Mouse (Mus musculus): ENCODE measurements at regions not wholly inside any gene's neighbourhood (a gene's known extent, or its start where the extent isn't known, plus 50 kb on each side); places are given as distances from the start of the nearest gene placed in this dataset.

GRCm38 (mm10) chr10:92555727-92556525 lies 166.3 kb downstream of the Nedd1 start:
- Histone ChIP-seq H3K36me3 (ENCODE audit: control insufficient read depth in 1 of 2, insufficient read depth in 2 of 2, low read length in 2 of 2) (no peaks in the 10 kb centered on the region), H3K9ac (ENCODE audit: control insufficient read depth, low read depth, low read length, poor library complexity, severe bottlenecking) (no peak overlapping the region), H3K79me2 (ENCODE audit: control insufficient read depth, insufficient read depth, low read length, poor library complexity) (no peaks in the 10 kb centered on the region), H3K27me3 (ENCODE audit: control insufficient read depth in 1 of 2, insufficient read depth in 2 of 2, low read length in 2 of 2) (no peaks in the 10 kb centered on the region), H3K9me3 (replicated peaks; ENCODE audit: insufficient read depth, low read length) (no peaks in the 10 kb centered on the region), H3K4me1 (ENCODE audit: control insufficient read depth in 1 of 2, insufficient read depth in 2 of 2, low read length in 2 of 2) (no peaks in the 10 kb centered on the region), H3K27ac (ENCODE audit: control insufficient read depth, low read depth, low read length) (no peak overlapping the region), H3K4me3 (ENCODE audit: control insufficient read depth in 1 of 2, insufficient read depth in 1 of 2, low read depth in 2 of 2, low read length in 2 of 2) (no peak overlapping the region)
- TF ChIP-seq RAD21 (IDR thresholded peaks at IDR 0.05; ENCODE audit: low read depth, low read length) = no peak
- TF ChIP-seq ZNF384 (IDR thresholded peaks at IDR 0.05; ENCODE audit: low read depth, low read length) = no peak
- TF ChIP-seq NELFE (IDR thresholded peaks at IDR 0.05; ENCODE audit: low read depth, low read length) = no peak
- TF ChIP-seq MYC (IDR thresholded peaks at IDR 0.05; ENCODE audit: low read depth, low read length) = no peak
- TF ChIP-seq TBP (IDR thresholded peaks at IDR 0.05; ENCODE audit: low read depth, low read length) = no peak
- no peak for TF ChIP-seq TCF12 (IDR thresholded peaks at IDR 0.05; ENCODE audit: low read depth, low read length)
- TF ChIP-seq CHD1 (IDR thresholded peaks at IDR 0.05; ENCODE audit: low read depth, low read length) = no peak
- no peak for TF ChIP-seq ZMIZ1 (IDR thresholded peaks at IDR 0.05; ENCODE audit: low read depth, low read length)
- TF ChIP-seq RCOR1 (IDR thresholded peaks at IDR 0.05; ENCODE audit: low read depth, low read length) = no peak
- TF ChIP-seq SIN3A (IDR thresholded peaks at IDR 0.05; ENCODE audit: low read length) = no peak
- no peak for DNase-seq (ENCODE audit: low read depth, low spot score)

GRCm38 (mm10) chr10:92553966-92554365 lies 168.3 kb downstream of the Nedd1 start:
- H3K27me3 ChIP-seq (ENCODE audit: control insufficient read depth in 1 of 2, insufficient read depth in 2 of 2, low read length in 2 of 2) = no peaks in the 10 kb centered on the region
- H3K9ac ChIP-seq (ENCODE audit: control insufficient read depth, low read depth, low read length, poor library complexity, severe bottlenecking) = peak overlapping the region; percentile 48
- peak overlapping the region; percentile 65 to 68 for H3K4me3 ChIP-seq (ENCODE audit: control insufficient read depth in 1 of 2, insufficient read depth in 1 of 2, low read depth in 2 of 2, low read length in 2 of 2)
- TF ChIP-seq ZMIZ1 (IDR thresholded peaks at IDR 0.05; ENCODE audit: low read depth, low read length) = no peak
- TF ChIP-seq SIN3A (IDR thresholded peaks at IDR 0.05; ENCODE audit: low read length) = no peak
- H3K9me3 ChIP-seq (replicated peaks; ENCODE audit: insufficient read depth, low read length) = no peaks in the 10 kb centered on the region
- H3K36me3 ChIP-seq (ENCODE audit: control insufficient read depth in 1 of 2, insufficient read depth in 2 of 2, low read length in 2 of 2) = no peaks in the 10 kb centered on the region
- H3K79me2 ChIP-seq (ENCODE audit: control insufficient read depth, insufficient read depth, low read length, poor library complexity) = no peaks in the 10 kb centered on the region
- H3K4me1 ChIP-seq (ENCODE audit: control insufficient read depth in 1 of 2, insufficient read depth in 2 of 2, low read length in 2 of 2) = no peaks in the 10 kb centered on the region
- peak; percentile 10 for DNase-seq (ENCODE audit: low read depth, low spot score)
- no peak overlapping the region for H3K27ac ChIP-seq (ENCODE audit: control insufficient read depth, low read depth, low read length)

GRCm38 (mm10) chr10:92548875-92549586 lies 173.2 kb downstream of the Nedd1 start:
- TF ChIP-seq TBP (IDR thresholded peaks at IDR 0.05; ENCODE audit: low read depth, low read length) (no peak), TAL1 (IDR thresholded peaks at IDR 0.05; ENCODE audit: low read length) (no peak), POLR2A (IDR thresholded peaks at IDR 0.05; ENCODE audit: control insufficient read depth in 1 of 2, insufficient read depth in 1 of 2, low read depth in 1 of 2, low read length in 2 of 2, poor library complexity in 1 of 2) (no peak), ZMIZ1 (IDR thresholded peaks at IDR 0.05; ENCODE audit: low read depth, low read length) (no peak), EP300 (IDR thresholded peaks at IDR 0.05; ENCODE audit: low read depth in 1 of 2, low read length in 2 of 2) (no peak), CHD1 (IDR thresholded peaks at IDR 0.05; ENCODE audit: low read depth, low read length) (no peak)
- H3K79me2 ChIP-seq (ENCODE audit: control insufficient read depth, insufficient read depth, low read length, poor library complexity) = no peaks in the 10 kb centered on the region
- no peak overlapping the region for H3K27ac ChIP-seq (ENCODE audit: control insufficient read depth, low read depth, low read length)
- no peaks in the 10 kb centered on the region for H3K4me1 ChIP-seq (ENCODE audit: control insufficient read depth in 1 of 2, insufficient read depth in 2 of 2, low read length in 2 of 2)
- H3K9ac ChIP-seq (ENCODE audit: control insufficient read depth, low read depth, low read length, poor library complexity, severe bottlenecking) = no peak overlapping the region
- no peaks in the 10 kb centered on the region for H3K36me3 ChIP-seq (ENCODE audit: control insufficient read depth in 1 of 2, insufficient read depth in 2 of 2, low read length in 2 of 2)
- H3K27me3 ChIP-seq (ENCODE audit: control insufficient read depth in 1 of 2, insufficient read depth in 2 of 2, low read length in 2 of 2) = no peaks in the 10 kb centered on the region
- H3K4me3 ChIP-seq (ENCODE audit: control insufficient read depth in 1 of 2, insufficient read depth in 1 of 2, low read depth in 2 of 2, low read length in 2 of 2) = no peak overlapping the region
- no peaks in the 10 kb centered on the region for H3K9me3 ChIP-seq (replicated peaks; ENCODE audit: insufficient read depth, low read length)
- DNase-seq (ENCODE audit: low read depth, low spot score) = no peak

All from MEL (cell line).